Mouse (Mus musculus): ENCODE measurements around the gene Sf3b4. TPM values are rescaled to one million over a fixed set of nuclear protein-coding genes. Genes with fewer than 3 reads are reported as not detected.
A peak's percentile ranks its signal among the peaks of the same experiment; 100 is the strongest.

The Sf3b4 gene
- polyA plus RNA-seq (2016; fragmentation: Nextera tagmentation; extraction: Ambion mirVana) = 143 and 190 TPM in 2 replicates

- under 1% methylated on average over 58 of the region's 58 CpGs for WGBS
- peak within 1 kb of the TSS; percentile 88 for H3K4me3 ChIP-seq
- no peaks in the 10 kb centered on the region for H3K27me3 ChIP-seq (ENCODE audit: insufficient read depth, poor library complexity, severe bottlenecking)
- peaks cover 39% of the 10 kb centered on the region for H3K36me3 ChIP-seq
- peaks cover 35% of the 10 kb centered on the region for H3K4me1 ChIP-seq
- DNase-seq (ENCODE audit: low spot score) = peak; percentile 97
- no peaks in the 10 kb centered on the region for H3K9me3 ChIP-seq
- H3K27ac ChIP-seq = peak within 1 kb of the TSS; percentile 96
Observed at GRCm38 (mm10) chr3:96172197-96173178, at the start of gene Sf3b4. Gene Sf3b4 (plus strand): TSS chr3:96172332.

DNA sequence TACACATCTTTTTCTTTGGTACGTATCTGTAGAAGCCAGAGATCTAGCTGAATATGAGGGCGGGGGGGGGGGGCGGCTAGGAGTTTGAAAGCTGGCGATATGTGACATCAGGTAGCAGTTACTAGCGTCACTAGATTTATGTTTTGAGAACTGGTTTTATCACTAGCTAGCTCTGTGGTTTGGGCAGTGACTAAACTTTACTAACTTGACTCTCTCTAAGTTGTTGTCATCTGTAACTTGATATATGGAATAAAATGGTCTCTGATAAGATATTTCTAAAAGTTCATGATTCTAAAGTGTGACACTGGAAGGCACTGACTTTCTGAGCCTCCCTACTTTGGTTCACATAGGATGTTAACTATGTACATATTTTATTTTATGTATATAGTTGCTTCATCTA is 47.9 kb upstream of the Sf3b4 start:
- DNase-seq (ENCODE audit: low spot score) = no peak
- 90% methylated on average over 5 of the region's 5 CpGs for WGBS
- Histone ChIP-seq H3K4me1 (peaks cover 16% of the 10 kb centered on the region), H3K4me3 (no peak overlapping the region), H3K9me3 (no peaks in the 10 kb centered on the region), H3K36me3 (no peaks in the 10 kb centered on the region), H3K27me3 (ENCODE audit: insufficient read depth, poor library complexity, severe bottlenecking) (no peaks in the 10 kb centered on the region), H3K27ac (no peak overlapping the region)

- Histone ChIP-seq H3K4me1 (peaks cover 24% of the 10 kb centered on the region), H3K27me3 (ENCODE audit: insufficient read depth, poor library complexity, severe bottlenecking) (no peaks in the 10 kb centered on the region), H3K4me3 (no peak overlapping the region), H3K36me3 (no peaks in the 10 kb centered on the region), H3K27ac (no peak overlapping the region; the same call in 1 of the 2 replicates), H3K9me3 (no peaks in the 10 kb centered on the region)
- DNase-seq (ENCODE audit: low spot score) = no peak
Observed at GRCm38 (mm10) chr3:96128128-96128527, 44.0 kb upstream of the Sf3b4 start.

DNA sequence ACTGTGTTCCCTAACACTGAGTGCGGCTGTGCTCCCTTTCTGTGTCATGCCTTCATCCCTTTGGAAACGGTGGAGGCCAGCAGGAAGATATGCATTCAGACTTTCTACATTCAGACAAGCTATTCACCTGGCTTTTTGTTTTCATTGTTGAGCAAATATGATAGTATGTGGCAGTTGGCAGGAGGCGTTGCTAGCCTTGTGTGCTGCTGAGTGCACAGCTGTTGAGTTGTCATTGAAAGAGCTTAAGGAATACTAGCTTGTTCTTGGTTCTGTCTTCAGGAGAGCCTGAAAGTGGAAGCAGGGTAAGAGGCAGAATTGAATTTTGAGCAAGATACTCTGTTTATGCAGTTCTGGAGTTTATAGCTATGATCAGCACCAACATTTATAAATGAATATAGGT is 39.7 kb upstream of the Sf3b4 start:
- H3K36me3 ChIP-seq = peaks cover 5% of the 10 kb centered on the region; the same call in 1 of the 2 replicates
- H3K4me3 ChIP-seq = no peak overlapping the region
- H3K4me1 ChIP-seq = peaks cover 30% of the 10 kb centered on the region
- H3K27ac ChIP-seq = no peak overlapping the region
- no peaks in the 10 kb centered on the region for H3K9me3 ChIP-seq
- H3K27me3 ChIP-seq (ENCODE audit: insufficient read depth, poor library complexity, severe bottlenecking) = no peaks in the 10 kb centered on the region
- no peak for DNase-seq (ENCODE audit: low spot score)
- 89% methylated on average over 3 of the region's 3 CpGs for WGBS

GRCm38 (mm10) chr3:96133327-96133905 is 38.7 kb upstream of the Sf3b4 start:
- 58% methylated on average over 11 of the region's 11 CpGs for WGBS
- Histone ChIP-seq H3K4me1 (peaks cover 22% of the 10 kb centered on the region), H3K27me3 (ENCODE audit: insufficient read depth, poor library complexity, severe bottlenecking) (no peaks in the 10 kb centered on the region), H3K36me3 (peaks cover 11% of the 10 kb centered on the region; the same call in 1 of the 2 replicates), H3K4me3 (no peak overlapping the region), H3K9me3 (no peaks in the 10 kb centered on the region), H3K27ac (no peak overlapping the region)
- no peak for DNase-seq (ENCODE audit: low spot score)

DNA sequence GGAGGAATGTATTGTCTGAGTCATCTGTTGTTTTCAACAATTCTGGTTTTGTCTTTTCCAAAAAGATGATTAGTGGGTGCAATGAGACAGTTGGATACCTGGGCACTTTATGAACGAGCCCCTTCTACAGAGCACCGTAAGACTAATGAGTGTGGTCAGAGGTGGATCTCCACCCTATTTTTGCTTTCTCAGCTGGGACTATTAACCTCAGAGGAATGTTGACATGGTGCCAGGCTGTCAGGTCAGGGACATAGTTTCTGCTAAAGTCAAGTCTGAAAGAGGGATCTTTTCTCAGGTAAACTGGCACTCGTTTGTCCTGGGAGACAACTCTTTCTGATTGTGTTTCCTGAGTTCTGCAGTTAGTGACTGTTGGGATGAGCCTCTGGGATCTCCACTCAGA is 37.1 kb upstream of the Sf3b4 start:
- no peak overlapping the region for H3K4me3 ChIP-seq
- H3K9me3 ChIP-seq = no peaks in the 10 kb centered on the region
- H3K27me3 ChIP-seq (ENCODE audit: insufficient read depth, poor library complexity, severe bottlenecking) = no peaks in the 10 kb centered on the region
- 82% methylated on average over 3 of the region's 3 CpGs for WGBS
- DNase-seq (ENCODE audit: low spot score) = no peak
- H3K4me1 ChIP-seq = peaks cover 7% of the 10 kb centered on the region
- H3K36me3 ChIP-seq = peaks cover 19% of the 10 kb centered on the region; the same call in 1 of the 2 replicates
- no peak overlapping the region for H3K27ac ChIP-seq

DNA sequence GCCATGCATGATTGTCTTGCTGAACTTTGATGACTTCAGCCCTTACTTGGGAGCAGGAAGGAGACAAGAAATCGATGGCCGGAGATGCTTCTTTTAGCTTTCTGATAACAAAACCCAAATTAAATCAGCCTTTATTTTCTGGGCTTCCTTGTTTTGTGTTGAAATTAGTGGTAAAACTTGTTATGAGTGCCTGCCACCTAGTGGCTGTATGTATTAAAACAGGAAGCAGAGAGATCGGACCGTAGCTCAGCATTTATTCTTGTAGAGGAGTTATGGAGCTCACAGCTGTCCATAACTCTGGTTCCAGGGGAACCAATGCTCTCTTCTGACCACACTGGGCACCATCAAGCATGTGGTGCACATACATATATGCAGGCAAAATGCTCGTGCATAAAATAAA is 24.2 kb upstream of the Sf3b4 start:
- WGBS = 17% methylated on average over 5 of the region's 5 CpGs
- peaks cover 56% of the 10 kb centered on the region for H3K36me3 ChIP-seq
- no peak for DNase-seq (ENCODE audit: low spot score)

DNA sequence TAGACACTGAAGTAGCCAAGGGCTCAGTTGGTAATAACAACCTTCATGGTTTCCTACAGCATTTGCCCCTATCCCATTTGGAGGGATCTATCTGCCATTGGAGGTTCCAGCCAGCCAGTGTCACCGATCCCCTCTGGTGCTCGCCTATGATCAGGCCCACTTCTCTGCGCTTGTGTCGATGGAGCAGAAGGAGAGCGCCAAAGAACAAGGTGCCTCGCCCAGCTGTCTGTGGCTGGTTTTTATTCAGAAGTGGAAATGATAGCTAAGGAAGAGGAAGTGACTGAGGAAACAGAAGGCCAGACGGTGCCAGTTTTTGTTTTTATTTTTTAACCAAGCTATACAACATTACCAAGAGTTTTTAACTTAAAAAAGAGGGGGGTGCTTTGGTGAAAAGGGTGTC is 20.3 kb upstream of the Sf3b4 start:
- Histone ChIP-seq H3K4me3 (no peak overlapping the region), H3K27me3 (ENCODE audit: insufficient read depth, poor library complexity, severe bottlenecking) (no peaks in the 10 kb centered on the region), H3K36me3 (peaks cover 62% of the 10 kb centered on the region), H3K4me1 (no peaks in the 10 kb centered on the region), H3K9me3 (no peaks in the 10 kb centered on the region), H3K27ac (no peak overlapping the region)
- 84% methylated on average over 7 of the region's 7 CpGs for WGBS
- DNase-seq (ENCODE audit: low spot score) = no peak

More for the DNA sequence above, 24.2 kb upstream of the Sf3b4 start:
- Histone ChIP-seq H3K4me3 (no peak overlapping the region), H3K9me3 (no peaks in the 10 kb centered on the region), H3K27ac (no peak overlapping the region), H3K4me1 (no peaks in the 10 kb centered on the region), H3K27me3 (ENCODE audit: insufficient read depth, poor library complexity, severe bottlenecking) (no peaks in the 10 kb centered on the region)

DNA sequence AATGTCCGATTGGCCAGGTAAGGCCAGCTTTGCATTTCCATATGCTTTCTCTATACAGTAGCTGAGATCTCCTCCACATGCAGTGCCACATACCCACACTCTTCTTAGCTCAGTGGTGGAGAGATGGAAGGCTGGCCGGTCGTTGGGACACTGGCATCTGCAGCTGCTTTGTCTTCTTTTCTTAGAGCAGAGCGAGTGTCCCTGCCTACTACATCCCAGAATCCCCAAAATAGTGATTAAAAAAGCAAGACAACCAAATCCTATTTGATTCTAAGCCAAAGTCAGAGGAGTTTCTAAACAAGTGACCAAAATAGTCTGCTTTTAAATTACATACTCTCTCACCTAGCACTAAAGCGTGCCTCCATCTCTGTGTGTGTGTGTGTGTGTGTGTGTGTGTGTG is 19.5 kb upstream of the Sf3b4 start:
- Histone ChIP-seq H3K27me3 (ENCODE audit: insufficient read depth, poor library complexity, severe bottlenecking) (no peaks in the 10 kb centered on the region), H3K4me1 (no peaks in the 10 kb centered on the region), H3K36me3 (peaks cover 59% of the 10 kb centered on the region), H3K27ac (no peak overlapping the region), H3K9me3 (no peaks in the 10 kb centered on the region), H3K4me3 (no peak overlapping the region)
- 89% methylated on average over 5 of the region's 5 CpGs for WGBS
- DNase-seq (ENCODE audit: low spot score) = no peak

DNA sequence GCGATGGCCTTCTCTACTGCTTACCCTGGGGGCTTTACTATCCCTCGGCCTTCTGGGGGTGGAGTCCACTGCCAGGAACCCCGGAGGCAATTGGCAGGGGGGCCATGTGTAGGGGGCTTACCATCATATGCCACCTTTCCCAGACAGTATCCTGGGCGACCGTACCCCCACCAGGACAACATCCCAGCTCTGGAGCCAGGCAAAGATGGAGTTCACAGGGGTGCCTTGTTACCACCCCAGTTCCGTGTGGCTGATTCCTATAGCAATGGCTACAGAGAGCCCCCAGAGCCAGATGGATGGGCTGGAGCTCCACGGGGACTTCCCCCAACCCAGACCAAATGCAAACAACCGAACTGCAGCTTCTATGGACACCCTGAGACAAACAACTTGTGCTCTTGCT is 16.6 kb upstream of the Sf3b4 start:
- peaks cover 9% of the 10 kb centered on the region for H3K4me1 ChIP-seq
- H3K36me3 ChIP-seq = peaks cover 56% of the 10 kb centered on the region
- no peak overlapping the region for H3K4me3 ChIP-seq
- WGBS = 81% methylated on average over 8 of the region's 8 CpGs
- no peak for DNase-seq (ENCODE audit: low spot score)
- H3K9me3 ChIP-seq = no peaks in the 10 kb centered on the region
- no peaks in the 10 kb centered on the region for H3K27me3 ChIP-seq (ENCODE audit: insufficient read depth, poor library complexity, severe bottlenecking)
- H3K27ac ChIP-seq = no peak overlapping the region

DNA sequence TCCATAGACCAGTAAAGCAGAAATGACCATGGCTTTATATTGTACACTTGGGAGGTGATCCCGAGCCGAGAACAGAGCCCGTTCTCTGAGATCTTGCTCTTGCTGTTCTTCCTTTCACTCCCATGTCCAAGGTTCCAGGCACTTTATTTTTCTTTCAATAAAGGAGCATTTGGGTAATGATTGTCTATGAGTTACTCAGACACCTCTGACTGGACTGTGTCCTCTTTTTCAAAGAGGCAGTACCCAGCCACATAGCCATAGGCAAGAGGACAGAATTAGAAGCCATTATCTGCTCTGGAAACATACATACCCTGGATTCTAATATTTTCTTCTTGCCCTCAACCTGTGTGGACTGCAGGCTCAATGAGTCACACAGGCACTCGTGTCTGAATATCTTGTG is 12.3 kb upstream of the Sf3b4 start:
- no peak overlapping the region; the same call in 1 of the 2 replicates for H3K4me3 ChIP-seq
- peaks cover 13% of the 10 kb centered on the region for H3K36me3 ChIP-seq
- WGBS = 76% methylated on average over 4 of the region's 4 CpGs
- no peaks in the 10 kb centered on the region for H3K27me3 ChIP-seq (ENCODE audit: insufficient read depth, poor library complexity, severe bottlenecking)
- H3K4me1 ChIP-seq = peaks cover 30% of the 10 kb centered on the region
- H3K27ac ChIP-seq = peak overlapping the region; percentile 81
- DNase-seq (ENCODE audit: low spot score) = no peak
- no peaks in the 10 kb centered on the region for H3K9me3 ChIP-seq

DNA sequence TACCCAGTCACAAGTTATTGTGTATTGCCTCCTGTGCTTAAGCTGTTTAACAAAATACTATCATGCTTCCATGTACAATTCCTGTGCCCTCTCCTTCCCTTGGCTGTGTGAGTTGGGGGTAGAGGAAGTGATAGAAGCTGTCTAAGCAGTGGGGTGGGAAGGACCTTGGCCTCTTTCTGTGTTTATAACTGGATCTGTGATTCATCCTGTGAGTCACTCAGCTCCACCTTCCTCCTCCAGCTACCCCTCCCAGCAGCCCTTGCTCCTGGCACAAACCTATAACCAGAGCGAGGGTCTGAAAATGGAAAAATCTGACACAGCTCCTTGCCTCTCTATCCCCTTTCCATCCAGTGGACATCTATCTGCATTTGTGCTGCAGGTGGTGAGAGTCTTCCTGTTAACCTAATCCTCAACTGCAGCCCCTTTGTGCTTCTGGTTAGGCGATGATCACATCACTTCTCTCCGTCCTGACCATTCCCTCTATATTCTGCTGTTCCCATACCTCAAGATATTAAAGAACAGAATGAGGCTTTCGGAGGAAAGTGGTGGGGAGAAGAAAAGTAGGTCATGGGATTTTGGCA is 11.8 kb upstream of the Sf3b4 start:
- Histone ChIP-seq H3K27ac (peak overlapping the region; percentile 81), H3K36me3 (peaks cover 8% of the 10 kb centered on the region), H3K4me3 (peak overlapping the region; percentile 60), H3K27me3 (ENCODE audit: insufficient read depth, poor library complexity, severe bottlenecking) (no peaks in the 10 kb centered on the region), H3K9me3 (no peaks in the 10 kb centered on the region), H3K4me1 (peaks cover 30% of the 10 kb centered on the region)
- DNase-seq (ENCODE audit: low spot score) = no peak
- WGBS = 46% methylated on average over 4 of the region's 4 CpGs
